13 mouse cellular contexts compared by ENCODE assay signal in the genomic region with DNA sequence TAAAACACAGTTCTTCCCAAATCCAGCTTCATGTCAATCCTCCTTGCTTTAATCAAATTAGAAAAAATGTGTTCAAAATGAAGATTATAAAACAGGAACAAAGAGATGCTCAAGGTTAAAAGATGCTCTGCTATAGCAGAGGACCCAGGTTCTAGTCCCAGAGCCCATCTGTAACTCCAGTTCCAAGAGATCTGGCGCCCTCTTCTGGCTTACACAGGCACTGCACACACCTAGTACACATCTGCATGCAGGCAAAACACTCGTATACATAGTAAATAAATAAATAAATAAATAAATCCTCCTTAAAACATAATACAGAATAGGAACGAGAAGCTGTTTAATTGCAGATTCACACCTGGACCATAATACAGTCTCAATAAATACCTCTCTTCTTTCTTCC. TPM values are rescaled to one million over a fixed set of nuclear protein-coding genes. Genes with fewer than 3 reads are reported as not detected.
DNase-seq lines count a peak whose midpoint lies in the region; ATAC-seq lines count a peak whose summit lies in the region.
"Had no signal": no experiment of that assay in that cellular context is flagged by ENCODE, and none has a peak within 500 bp of the region (broad histone marks: within the 10 kb centered on the region; RNA-seq: fewer than 3 reads in every experiment).

No protein-coding gene starts in this region.

- H3K27ac ChIP-seq in liver, embryonic 11.5 days (ENCODE audit: low read depth, low read length) = no peak overlapping the region

- H3K36me3 ChIP-seq in liver, embryonic 11.5 days (ENCODE audit: control insufficient read depth, insufficient read depth, low read length) = no peaks in the 10 kb centered on the region

- no peak overlapping the region for H3K9ac ChIP-seq in liver, embryonic 11.5 days (ENCODE audit: low read depth, low read length)

- ATAC-seq in liver, embryonic 11.5 days (replicated peaks; ENCODE audit: low FRiP score) = no peak

- H3K4me2 ChIP-seq in liver, embryonic 11.5 days = no peak overlapping the region
- H3K4me2 ChIP-seq: heart, embryonic 11.5 days had no signal

- no peaks in the 10 kb centered on the region for H3K4me1 ChIP-seq in liver, embryonic 11.5 days (replicated peaks; ENCODE audit: control insufficient read depth, insufficient read depth, low read length)

- H3K27me3 ChIP-seq in liver, embryonic 11.5 days (replicated peaks; ENCODE audit: control insufficient read depth, insufficient read depth, low read length) = no peaks in the 10 kb centered on the region; the same call in 1 of the 2 replicates

- H3K9me3 ChIP-seq in liver, embryonic 11.5 days (ENCODE audit: control insufficient read depth, low read length) = no peaks in the 10 kb centered on the region

- 58% methylated on average over 3 of the region's 3 CpGs for WGBS in liver, embryonic 11.5 days

- H3K4me3 ChIP-seq in liver, embryonic 11.5 days (ENCODE audit: low read depth, low read length) = no peak overlapping the region
- H3K4me3 ChIP-seq: erythroblast, embryonic 14.5 days had no signal

- peak; percentile 55 for DNase-seq in cerebellum, adult 11-12 months
- DNase-seq in cerebellum, adult 11 months = no peak
- DNase-seq in liver (peak; percentile 19), ZHBTc4 (ENCODE audit: low read depth, low spot score) (peak; percentile 84)
- no peak for DNase-seq in liver, embryonic 11.5 days (ENCODE audit: low spot score)
- DNase-seq in mesoderm, embryonic 11.5 days (ENCODE audit: low read depth, low spot score) = peak; percentile 30
- DNase-seq in ovary, postnatal 10 days (ENCODE audit: low spot score) = no peak
- no peak for DNase-seq in heart, adult 8-10 months (ENCODE audit: low spot score)
- DNase-seq: adrenal gland, postnatal 10 days; kidney, postnatal 14 days; right cerebral cortex, postnatal 4 days had no signal

RNA-seq across cellular contexts. Expression of a gene that starts 6.9 kb away (rescaled TPM):
- 1.5 TPM in 2 replicates for polyA plus RNA-seq in liver, embryonic 11.5 days (2014; fragmentation: Nextera tagmentation; extraction: Ambion mirVana)
- total RNA-seq in heart, adult 8-10 months (2022) = 1 to 10 TPM; 2.0 to 3.0 (median 2.5) TPM

Comparison
In these comparisons a context has a peak if more than half of its experiments do, and no peak if none do; other contexts are left out.
1. DNase-seq: peak in cerebellum, adult 11-12 months (single experiment), liver (single experiment), ZHBTc4 (single experiment) and mesoderm, embryonic 11.5 days (single experiment); none in cerebellum, adult 11 months (single experiment), liver, embryonic 11.5 days (single experiment), ovary, postnatal 10 days (single experiment) and heart, adult 8-10 months (single experiment).